Mouse (Mus musculus) limb, embryonic 12.5 days (tissue): ENCODE results near the gene Camk2d. TPM values are rescaled to one million over a fixed set of nuclear protein-coding genes. Genes with fewer than 3 reads are reported as not detected.

Experiments
- ATAC-seq: fragments of 200-750 bp; cut with Nextera tagmentation; 2 replicates; pipeline ENCODE4 v1.8.0; 2017; ENCODE audit warnings: low read depth, moderate TSS enrichment; ENCODE audit not compliant: insufficient number of reproducible peaks, insufficient read depth, low FRiP score, low TSS enrichment
- H3K27ac ChIP-seq: fragments of 300-500 bp; sonication (generic); 2 replicates; pipeline ENCODE4 v1.5.1; 2016; ENCODE audit warnings: mild to moderate bottlenecking, moderate library complexity
- H3K27me3 ChIP-seq: fragments of 300-500 bp; sonication (generic); 2 replicates; pipeline ENCODE4 v1.6.1; 2016; ENCODE audit warnings: mild to moderate bottlenecking, moderate library complexity
- H3K36me3 ChIP-seq: fragments of 300-500 bp; sonication (generic); 2 replicates; pipeline ENCODE4 v1.6.1; 2016; ENCODE audit warnings: mild to moderate bottlenecking, moderate library complexity
- H3K4me1 ChIP-seq: fragments of 300-500 bp; sonication (generic); replicated peaks from 2 replicates; pipeline ENCODE4 v1.6.1; 2016
- H3K4me2 ChIP-seq: fragments of 300-500 bp; sonication (generic); 2 replicates; pipeline ENCODE4 v1.6.1; 2016; ENCODE audit warnings: mild to moderate bottlenecking, moderate library complexity
- H3K4me3 ChIP-seq: fragments of 300-500 bp; sonication (generic); replicated peaks from 2 replicates; pipeline ENCODE4 v1.5.1; 2016; ENCODE audit warnings: mild to moderate bottlenecking
- H3K9ac ChIP-seq: fragments of 300-500 bp; sonication (generic); replicated peaks from 2 replicates; pipeline ENCODE4 v1.6.1; 2016; ENCODE audit warnings: mild to moderate bottlenecking, moderate library complexity
- H3K9me3 ChIP-seq: fragments of 300-500 bp; sonication (generic); 2 replicates; pipeline ENCODE4 v1.6.1; 2016; ENCODE audit warnings: mild to moderate bottlenecking, moderate library complexity
- WGBS: fragments of 180-500 bp; shearing (Covaris S2); methylation state at CpG from one replicate; pipeline ENCODE4 v1.1.7; 2016; 5-methylcytosine and 5-hydroxymethylcytosine counted together
- polyA plus RNA-seq: library from polyadenylated mRNA; unstranded; fragments of >200 nt; fragmentation: Nextera tagmentation; extraction: Ambion mirVana; gene quantifications from 2 replicates; pipeline ENCODE4 v1.2.1, GENCODE M21; 2016

Camk2d gene
- polyA plus RNA-seq, 1 experiment from 2014 or later, result 34.1 TPM

GRCm38 (mm10) chr3:126824930-126825329 is 228.8 kb downstream of the Camk2d start:
- ATAC-seq, result no peak

GRCm38 (mm10) chr3:126826172-126826571 is 230.1 kb downstream of the Camk2d start:
- Histone ChIP-seq H3K9me3 (no peaks in the 10 kb centered on the region), H3K4me3 (no peak overlapping the region), H3K9ac (no peak overlapping the region), H3K4me1 (peaks cover 18% of the 10 kb centered on the region), H3K36me3 (no peaks in the 10 kb centered on the region), H3K27me3 (peaks cover 29% of the 10 kb centered on the region), H3K27ac (no peak overlapping the region), H3K4me2 (no peak overlapping the region)
- ATAC-seq, result peak; percentile 87
- 16% methylated on average over 2 of the region's 2 CpGs for WGBS

More at GRCm38 (mm10) chr3:126824930-126825329, 228.8 kb downstream of the Camk2d start:
- Histone ChIP-seq H3K9ac (no peak overlapping the region), H3K4me3 (no peak overlapping the region), H3K4me1 (peaks cover 18% of the 10 kb centered on the region), H3K27me3 (peaks cover 29% of the 10 kb centered on the region), H3K9me3 (no peaks in the 10 kb centered on the region), H3K4me2 (no peak overlapping the region), H3K36me3 (no peaks in the 10 kb centered on the region), H3K27ac (no peak overlapping the region)
- WGBS, result 76% methylated on average over 1 of the region's 1 CpGs

DNA sequence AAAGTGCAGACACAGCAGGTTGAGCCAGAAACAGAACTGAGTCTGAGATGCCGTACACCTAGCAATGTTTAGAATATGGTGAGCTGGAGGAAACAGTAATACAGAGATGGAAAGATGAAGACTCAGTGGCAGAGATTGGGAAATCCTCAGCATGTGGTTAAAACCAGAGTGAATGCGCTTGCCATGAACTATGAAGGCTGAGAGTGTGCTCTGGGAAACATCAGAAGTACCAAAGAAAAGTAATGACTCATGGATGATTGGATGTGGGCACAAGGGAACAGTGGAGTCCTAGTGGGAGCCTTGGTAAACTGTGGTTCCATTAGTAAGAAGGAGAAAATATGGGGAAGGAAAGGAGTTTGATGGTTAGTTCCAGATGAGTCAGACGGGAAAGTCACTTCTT is 231.8 kb downstream of the Camk2d start:
- Histone ChIP-seq H3K27me3 (peaks cover 35% of the 10 kb centered on the region), H3K36me3 (no peaks in the 10 kb centered on the region), H3K4me2 (no peak overlapping the region), H3K9ac (no peak overlapping the region), H3K27ac (no peak overlapping the region), H3K9me3 (no peaks in the 10 kb centered on the region), H3K4me1 (peaks cover 13% of the 10 kb centered on the region), H3K4me3 (no peak overlapping the region)
- 89% methylated on average over 3 of the region's 3 CpGs for whole genome bisulfite sequencing
- no peak for ATAC-seq

DNA sequence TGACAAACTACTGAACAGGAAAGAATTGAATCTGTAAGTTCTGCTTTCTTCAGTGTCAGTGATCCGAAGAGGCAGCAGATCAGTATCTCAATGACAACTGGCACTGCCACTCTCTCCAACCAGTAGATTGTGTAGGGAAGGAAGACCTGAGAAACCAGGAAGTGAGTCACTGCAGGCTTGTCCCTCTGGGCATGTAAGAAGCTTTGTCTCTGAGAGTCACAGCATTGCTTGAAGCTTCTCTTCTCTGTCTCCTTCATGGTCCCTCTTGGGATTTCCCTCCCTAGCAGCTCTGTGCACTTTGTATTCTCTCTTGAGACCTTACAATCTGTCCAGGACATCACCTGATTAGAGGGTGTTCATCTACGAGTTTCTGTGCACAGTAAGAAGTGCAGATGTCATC is 233.7 kb downstream of the Camk2d start:
- Histone ChIP-seq H3K4me3 (no peak overlapping the region), H3K27ac (no peak overlapping the region), H3K9me3 (no peaks in the 10 kb centered on the region), H3K4me1 (peaks cover 13% of the 10 kb centered on the region), H3K4me2 (no peak overlapping the region), H3K9ac (no peak overlapping the region), H3K27me3 (peaks cover 35% of the 10 kb centered on the region), H3K36me3 (no peaks in the 10 kb centered on the region)
- no peak for ATAC-seq
- WGBS, result 89% methylated on average over 2 of the region's 2 CpGs

- WGBS, result 51% methylated on average over 6 of the region's 6 CpGs
- no peaks in the 10 kb centered on the region for H3K36me3 ChIP-seq
- ATAC-seq, result peak; percentile 46; the same call in 1 of the 2 replicates
Observed at GRCm38 (mm10) chr3:126831418-126832138, 235.5 kb downstream of the Camk2d start.

DNA sequence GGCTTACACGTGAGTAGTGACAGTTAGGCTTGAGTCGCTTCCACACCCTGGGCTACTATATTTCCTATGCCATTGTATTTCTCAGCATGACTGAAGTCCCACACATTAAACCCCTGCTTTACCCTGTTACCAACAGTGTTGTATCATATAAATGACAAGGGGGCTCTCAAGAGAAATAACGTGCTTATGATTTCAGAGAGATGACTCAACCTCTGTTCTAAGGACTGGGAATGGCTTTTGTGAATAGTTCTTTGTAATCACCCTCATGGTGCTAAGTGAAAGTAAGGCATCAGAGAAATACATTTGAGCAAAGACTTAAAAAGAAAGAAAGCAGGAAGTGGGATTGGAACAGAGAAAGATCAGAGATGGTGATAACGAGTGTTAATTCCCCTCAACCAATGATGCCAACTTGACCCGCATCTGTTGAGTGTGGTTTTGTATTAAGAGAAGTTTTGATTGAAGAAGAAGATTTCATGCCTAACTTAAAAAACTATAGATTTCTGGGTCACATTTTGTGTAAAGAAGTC is 238.6 kb downstream of the Camk2d start:
- Histone ChIP-seq H3K27ac (no peak overlapping the region), H3K4me2 (no peak overlapping the region), H3K4me3 (no peak overlapping the region), H3K4me1 (no peaks in the 10 kb centered on the region), H3K9ac (no peak overlapping the region), H3K9me3 (no peaks in the 10 kb centered on the region), H3K36me3 (no peaks in the 10 kb centered on the region), H3K27me3 (peaks cover 22% of the 10 kb centered on the region)
- WGBS, result 86% methylated on average over 5 of the region's 5 CpGs
- ATAC-seq, result no peak

More at GRCm38 (mm10) chr3:126831418-126832138, 235.5 kb downstream of the Camk2d start:
- H3K4me2 ChIP-seq, result no peak overlapping the region
- H3K9me3 ChIP-seq, result no peaks in the 10 kb centered on the region
- H3K9ac ChIP-seq, result no peak overlapping the region
- no peak overlapping the region for H3K4me3 ChIP-seq
- no peak overlapping the region for H3K27ac ChIP-seq
- peaks cover 7% of the 10 kb centered on the region for H3K4me1 ChIP-seq
- H3K27me3 ChIP-seq, result peaks cover 35% of the 10 kb centered on the region

DNA sequence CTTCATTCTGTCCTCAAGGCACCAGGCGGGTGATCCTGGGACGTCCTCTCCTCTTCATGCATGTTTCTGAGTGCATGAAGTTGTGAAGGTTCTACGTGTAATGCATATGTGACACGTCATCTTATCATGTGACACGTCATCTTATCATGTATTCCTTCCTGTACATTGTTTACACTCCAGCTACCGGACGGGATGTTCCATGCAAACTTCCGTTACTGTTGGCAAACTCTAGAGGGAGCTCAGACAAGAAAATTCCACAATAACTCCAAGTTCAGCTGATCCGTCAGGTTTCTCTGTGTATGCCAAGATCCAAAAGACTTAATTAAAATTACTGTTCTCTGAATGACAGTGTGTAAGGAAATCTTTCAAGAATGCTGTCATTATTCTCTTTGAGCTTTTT is 246.7 kb downstream of the Camk2d start:
- Histone ChIP-seq H3K4me1 (no peaks in the 10 kb centered on the region), H3K4me3 (no peak overlapping the region), H3K27me3 (peaks cover 2% of the 10 kb centered on the region; the same call in 1 of the 2 replicates), H3K36me3 (no peaks in the 10 kb centered on the region), H3K27ac (no peak overlapping the region), H3K4me2 (no peak overlapping the region), H3K9me3 (no peaks in the 10 kb centered on the region), H3K9ac (no peak overlapping the region)
- 87% methylated on average over 9 of the region's 9 CpGs for WGBS
- no peak for ATAC-seq

- H3K4me2 ChIP-seq, result no peak overlapping the region
- ATAC-seq, result no peak
- no peak overlapping the region for H3K9ac ChIP-seq
- H3K27me3 ChIP-seq, result peaks cover 2% of the 10 kb centered on the region; the same call in 1 of the 2 replicates
- H3K4me1 ChIP-seq, result no peaks in the 10 kb centered on the region
- 93% methylated on average over 7 of the region's 7 CpGs for WGBS
- no peaks in the 10 kb centered on the region for H3K9me3 ChIP-seq
- no peak overlapping the region for H3K4me3 ChIP-seq
- H3K27ac ChIP-seq, result no peak overlapping the region
- H3K36me3 ChIP-seq, result no peaks in the 10 kb centered on the region
Observed at GRCm38 (mm10) chr3:126844809-126845208, 248.7 kb downstream of the Camk2d start.

DNA sequence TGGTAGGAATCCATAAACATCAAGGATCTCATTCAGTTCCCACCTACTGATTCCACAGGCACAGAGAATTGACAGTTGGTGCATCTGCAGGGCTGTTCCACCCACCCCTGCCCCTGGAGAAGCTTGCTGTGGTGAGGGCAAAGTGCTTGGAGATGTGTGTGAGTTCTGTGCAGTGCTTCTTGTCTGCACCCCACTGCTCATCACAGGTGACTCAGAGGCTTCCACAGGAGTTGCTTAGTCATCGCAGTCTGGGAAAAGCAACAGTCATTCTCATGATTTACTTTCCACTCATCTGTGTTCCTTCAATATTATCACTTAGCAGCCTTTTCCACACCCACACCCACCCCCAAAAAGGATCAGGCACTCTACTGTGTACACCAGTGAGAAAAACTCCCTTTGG is 252.0 kb downstream of the Camk2d start:
- 82% methylated on average over 1 of the region's 1 CpGs for WGBS
- H3K9ac ChIP-seq, result no peak overlapping the region
- no peaks in the 10 kb centered on the region for H3K36me3 ChIP-seq
- ATAC-seq, result no peak
- H3K4me1 ChIP-seq, result no peaks in the 10 kb centered on the region
- no peak overlapping the region for H3K27ac ChIP-seq
- H3K27me3 ChIP-seq, result no peaks in the 10 kb centered on the region
- no peak overlapping the region for H3K4me3 ChIP-seq
- H3K9me3 ChIP-seq, result no peaks in the 10 kb centered on the region
- H3K4me2 ChIP-seq, result no peak overlapping the region

GRCm38 (mm10) chr3:126860442-126860841 is 264.3 kb downstream of the Camk2d start:
- no peak overlapping the region for H3K27ac ChIP-seq
- no peaks in the 10 kb centered on the region for H3K9me3 ChIP-seq
- no peak overlapping the region for H3K4me2 ChIP-seq
- no peaks in the 10 kb centered on the region for H3K4me1 ChIP-seq
- ATAC-seq, result no peak
- no peak overlapping the region for H3K4me3 ChIP-seq
- H3K36me3 ChIP-seq, result no peaks in the 10 kb centered on the region
- no peak overlapping the region for H3K9ac ChIP-seq
- H3K27me3 ChIP-seq, result no peaks in the 10 kb centered on the region

DNA sequence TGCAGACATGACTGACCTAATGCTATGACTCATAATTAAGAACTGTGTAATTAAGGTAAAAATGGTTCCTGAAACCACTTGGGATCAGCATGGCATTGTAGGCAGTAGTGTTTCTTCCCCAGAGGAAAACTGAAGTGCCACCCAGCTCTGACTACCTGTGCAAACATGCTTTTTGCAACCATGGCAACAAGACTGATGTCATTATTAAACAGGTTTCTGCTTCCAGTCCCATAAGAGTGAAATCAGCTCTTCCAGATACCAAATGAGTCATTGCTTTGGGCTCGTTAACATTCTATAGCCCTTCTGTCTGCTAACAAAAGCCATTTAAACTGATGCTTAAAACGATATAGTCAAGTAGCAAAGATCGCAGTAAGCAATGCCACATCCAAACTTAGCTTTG is 273.5 kb downstream of the Camk2d start:
- H3K9me3 ChIP-seq, result no peaks in the 10 kb centered on the region
- no peak overlapping the region for H3K9ac ChIP-seq
- ATAC-seq, result no peak
- H3K4me2 ChIP-seq, result no peak overlapping the region
- H3K4me1 ChIP-seq, result no peaks in the 10 kb centered on the region
- H3K27me3 ChIP-seq, result no peaks in the 10 kb centered on the region
- no peak overlapping the region for H3K4me3 ChIP-seq
- no peaks in the 10 kb centered on the region for H3K36me3 ChIP-seq
- no peak overlapping the region for H3K27ac ChIP-seq
- 57% methylated on average over 3 of the region's 3 CpGs for WGBS

GRCm38 (mm10) chr3:126870688-126871087 is 274.6 kb downstream of the Camk2d start:
- Histone ChIP-seq H3K4me2 (no peak overlapping the region), H3K9me3 (no peaks in the 10 kb centered on the region), H3K27ac (no peak overlapping the region), H3K4me1 (no peaks in the 10 kb centered on the region), H3K36me3 (no peaks in the 10 kb centered on the region), H3K27me3 (no peaks in the 10 kb centered on the region), H3K4me3 (no peak overlapping the region), H3K9ac (no peak overlapping the region)
- ATAC-seq, result no peak
- 79% methylated on average over 1 of the region's 1 CpGs for WGBS
